Mouse (Mus musculus) heart, embryonic 16.5 days (tissue): ENCODE measurements around the gene Zfp784. TPM values are rescaled to one million over a fixed set of nuclear protein-coding genes. Genes with fewer than 3 reads are reported as not detected.
"Not testable (repeated sequence)": the region's sequence is repeated elsewhere in the genome, so short reads cannot be mapped to it uniquely, and the experiment has no call there.

Experiments
- ATAC-seq: fragments of 200-750 bp; cut with Nextera tagmentation; replicated peaks from 2 replicates; pipeline ENCODE4 v1.8.0; 2017; ENCODE audit warnings: moderate number of reproducible peaks; ENCODE audit not compliant: insufficient read depth, low FRiP score; ENCODE audit errors: extremely low read depth
- H3K27ac ChIP-seq: fragments of 300-500 bp; sonication (generic); 2 replicates; pipeline ENCODE4 v1.5.1; 2014; ENCODE audit warnings: mild to moderate bottlenecking, low read length, control low read depth, moderate library complexity
- H3K27me3 ChIP-seq: fragments of 300-500 bp; sonication (generic); 2 replicates; pipeline ENCODE4 v1.6.1; 2014; ENCODE audit warnings: low read length, mixed read lengths; ENCODE audit not compliant: control insufficient read depth, insufficient read depth
- H3K36me3 ChIP-seq: fragments of 300-500 bp; sonication (generic); 2 replicates; pipeline ENCODE4 v1.6.1; 2014; ENCODE audit not compliant: control insufficient read depth, insufficient read depth
- H3K4me1 ChIP-seq: fragments of 300-500 bp; sonication (generic); 2 replicates; pipeline ENCODE4 v1.6.1; 2014; ENCODE audit warnings: low read length, mixed read lengths; ENCODE audit not compliant: control insufficient read depth, insufficient read depth
- H3K4me2 ChIP-seq: fragments of 300-500 bp; sonication (generic); 2 replicates; pipeline ENCODE4 v1.6.1; 2014; ENCODE audit warnings: low read depth, mild to moderate bottlenecking, control low read depth, low read length
- H3K4me3 ChIP-seq: fragments of 300-500 bp; sonication (generic); 2 replicates; pipeline ENCODE4 v1.5.1; 2014; ENCODE audit warnings: mild to moderate bottlenecking, control low read depth, low read length
- H3K9ac ChIP-seq: fragments of 300-500 bp; sonication (generic); 2 replicates; pipeline ENCODE4 v1.6.1; 2014; ENCODE audit warnings: low read length, control low read depth
- H3K9me3 ChIP-seq: fragments of 300-500 bp; sonication (generic); replicated peaks from 2 replicates; pipeline ENCODE4 v1.6.1; 2016; ENCODE audit warnings: low read length; ENCODE audit not compliant: control insufficient read depth
- WGBS: fragments of 180-500 bp; shearing (Covaris S2); extraction: QIAGEN DNeasy Blood & Tissue Kit; methylation state at CpG from one replicate; pipeline ENCODE4 v1.1.7; 2014; 5-methylcytosine and 5-hydroxymethylcytosine counted together
- polyA plus RNA-seq: library from polyadenylated mRNA; unstranded; fragments of >200 nt; fragmentation: Nextera tagmentation; extraction: Ambion mirVana; gene quantifications from 2 replicates; pipeline ENCODE4 v1.2.1, GENCODE M21; 2015

The Zfp784 gene
- polyA plus RNA-seq, 1 experiment from 2014 or later: 6.8 TPM

DNA sequence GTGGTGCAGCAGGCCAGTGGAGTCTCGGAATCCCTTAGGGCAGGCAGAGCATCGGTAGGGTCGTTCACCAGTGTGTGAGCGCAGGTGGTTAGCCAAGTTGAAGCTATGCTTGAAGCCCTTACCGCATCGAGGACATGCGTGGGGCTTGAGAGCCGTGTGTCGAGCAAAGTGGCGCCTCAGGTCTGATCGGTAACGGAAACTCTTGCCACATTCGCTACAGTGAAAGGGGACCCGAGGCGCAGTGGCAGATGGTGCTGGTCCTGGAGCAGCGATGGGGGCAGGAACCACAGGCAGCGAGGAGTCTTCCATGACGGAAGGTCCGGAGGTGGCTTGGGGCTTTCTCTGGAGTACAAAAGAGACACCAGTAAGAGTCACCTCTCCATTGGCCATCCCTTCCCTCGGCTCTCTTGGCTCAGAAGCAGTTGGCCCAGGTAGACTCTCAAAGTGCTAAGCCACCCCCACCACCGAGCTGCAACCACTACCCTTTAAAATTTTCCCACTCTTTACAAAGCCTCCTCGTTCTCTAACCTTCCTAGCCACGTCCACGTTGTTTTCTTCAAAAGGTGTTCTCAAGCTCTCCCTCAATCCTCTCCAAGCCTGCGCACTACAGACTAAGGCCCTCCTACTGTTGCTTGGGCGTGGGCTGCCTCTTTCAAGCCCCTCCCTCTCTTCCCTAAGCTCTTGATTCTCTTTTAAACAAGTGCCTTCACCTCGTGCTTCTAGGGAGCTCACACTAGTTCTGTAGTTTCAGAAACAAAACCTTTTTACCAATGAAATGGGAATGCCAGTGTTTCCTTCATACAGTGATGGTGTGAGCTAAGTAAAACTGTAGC lies 25.3 kb downstream of the Zfp784 start:
- H3K4me1 ChIP-seq: peaks cover 8% of the 10 kb centered on the region
- no peaks in the 10 kb centered on the region for H3K27me3 ChIP-seq
- no peak overlapping the region for H3K9ac ChIP-seq
- peak overlapping the region; percentile 68 for H3K4me2 ChIP-seq
- no peak for ATAC-seq
- 0 out of 2 replicates have a peak, but pooled peaks cover 2% of the 10 kb centered on the region for H3K9me3 ChIP-seq
- H3K27ac ChIP-seq: no peak overlapping the region
- H3K4me3 ChIP-seq: no peak overlapping the region
- peaks cover 49% of the 10 kb centered on the region for H3K36me3 ChIP-seq
- WGBS: 88% methylated on average over 27 of the region's 27 CpGs

DNA sequence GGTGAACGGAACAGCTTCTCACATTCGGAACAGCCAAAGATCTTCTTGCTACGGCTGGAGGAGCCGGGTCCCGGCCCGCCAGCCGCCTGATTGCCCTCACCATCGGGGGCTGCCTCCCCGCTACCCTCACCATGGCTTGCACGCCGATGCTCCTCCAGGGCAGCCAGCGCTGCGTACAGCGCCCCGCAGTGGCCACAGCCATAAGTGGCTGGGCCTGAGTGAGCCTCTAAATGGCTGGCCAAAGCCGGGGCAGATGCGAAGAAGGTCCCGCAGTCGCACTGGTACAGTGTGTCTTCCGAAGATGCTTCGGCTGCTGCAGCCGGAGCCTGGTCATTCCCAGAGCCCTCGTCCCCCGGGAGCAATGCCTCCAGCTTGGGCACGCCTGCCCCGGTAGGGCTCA lies 30.0 kb downstream of the Zfp784 start:
- 95% methylated on average over 26 of the region's 26 CpGs for WGBS

DNA sequence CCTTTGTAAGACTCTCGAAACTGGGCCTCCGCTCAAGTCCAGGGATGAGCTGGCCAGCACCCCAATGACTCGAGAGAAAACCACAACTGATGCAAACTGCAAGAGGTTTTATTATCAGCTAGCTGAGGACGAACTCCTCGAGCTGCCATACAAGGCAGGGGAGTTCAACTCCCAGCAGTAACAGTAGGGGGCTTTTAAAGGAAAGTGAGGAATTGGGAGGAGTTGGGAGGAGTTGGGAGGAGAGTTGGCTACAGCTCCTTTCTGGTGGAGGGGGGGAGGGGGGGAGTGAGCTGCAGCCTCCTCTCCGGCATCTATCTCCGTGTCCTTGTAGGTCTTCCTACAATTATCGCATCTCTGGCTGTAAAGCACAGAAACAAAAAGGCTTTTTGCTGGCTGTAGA lies 35.4 kb downstream of the Zfp784 start:
- WGBS: 66% methylated on average over 8 of the region's 8 CpGs
- not testable (repeated sequence) for H3K9me3 ChIP-seq, ATAC-seq, H3K4me2 ChIP-seq, H3K4me3 ChIP-seq, H3K27ac ChIP-seq, H3K4me1 ChIP-seq, H3K27me3 ChIP-seq, H3K9ac ChIP-seq
- peaks cover 14% of the 10 kb centered on the region for H3K36me3 ChIP-seq

More for the DNA sequence above, 30.0 kb downstream of the Zfp784 start:
- H3K4me2 ChIP-seq: no peak overlapping the region
- H3K9me3 ChIP-seq: no peaks in the 10 kb centered on the region
- no peak overlapping the region for H3K9ac ChIP-seq
- no peak overlapping the region for H3K27ac ChIP-seq
- H3K4me1 ChIP-seq: peaks cover 1% of the 10 kb centered on the region; the same call in 1 of the 2 replicates
- no peaks in the 10 kb centered on the region for H3K27me3 ChIP-seq
- no peak for ATAC-seq
- peaks cover 60% of the 10 kb centered on the region for H3K36me3 ChIP-seq
- H3K4me3 ChIP-seq: no peak overlapping the region

DNA sequence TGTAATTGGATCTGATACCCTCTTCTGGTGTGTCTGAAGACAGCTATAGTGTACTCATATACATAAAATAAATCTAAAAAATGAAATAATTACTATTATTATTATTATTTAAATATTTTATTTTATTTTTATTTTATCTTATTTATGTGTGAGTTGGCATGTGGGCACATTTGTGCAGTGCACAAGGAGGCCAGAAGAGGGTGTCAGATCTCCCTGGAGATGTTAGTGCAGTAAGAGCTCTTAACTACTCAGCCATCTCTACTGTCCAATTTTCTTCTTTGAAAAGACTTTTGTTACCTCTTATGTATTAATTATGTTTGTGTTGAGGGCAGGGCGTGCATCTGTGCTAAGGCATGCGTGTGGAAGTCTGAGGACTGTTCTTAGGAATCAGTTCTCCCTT lies 38.4 kb downstream of the Zfp784 start:
- H3K27me3 ChIP-seq: no peaks in the 10 kb centered on the region; the same call in 1 of the 2 replicates
- no peak overlapping the region for H3K27ac ChIP-seq
- H3K4me3 ChIP-seq: no peak overlapping the region
- H3K4me2 ChIP-seq: no peak overlapping the region
- ATAC-seq: no peak
- H3K4me1 ChIP-seq: peaks cover 13% of the 10 kb centered on the region
- H3K9me3 ChIP-seq: no peaks in the 10 kb centered on the region
- no peaks in the 10 kb centered on the region for H3K36me3 ChIP-seq
- 65% methylated on average over 2 of the region's 2 CpGs for WGBS
- no peak overlapping the region for H3K9ac ChIP-seq

DNA sequence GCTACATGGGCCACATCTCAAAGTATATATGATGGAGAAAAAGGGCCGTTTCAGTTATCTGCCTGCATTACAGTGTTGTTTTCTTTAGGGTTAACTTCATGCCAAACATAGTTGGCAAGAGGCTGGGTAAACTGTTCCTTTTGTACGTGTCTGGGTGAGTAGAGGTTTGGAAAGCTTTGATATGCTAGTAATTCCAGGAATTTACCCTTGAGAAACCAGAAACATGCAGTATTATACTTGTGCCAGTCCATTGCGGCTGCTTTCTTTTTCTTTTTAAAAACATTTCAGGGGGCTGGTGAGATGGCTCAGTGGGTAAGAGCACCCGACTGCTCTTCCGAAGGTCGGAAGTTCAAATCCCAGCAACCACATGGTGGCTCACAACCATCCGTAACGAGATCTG lies 41.3 kb downstream of the Zfp784 start:
- WGBS: 41% methylated on average over 6 of the region's 8 CpGs
- H3K4me3 ChIP-seq: peak overlapping the region; percentile 70; the same call in 1 of the 2 replicates
- 0 out of 2 replicates have a peak, but pooled peaks cover 5% of the 10 kb centered on the region for H3K9me3 ChIP-seq
- H3K4me1 ChIP-seq: peaks cover 14% of the 10 kb centered on the region
- peaks cover 12% of the 10 kb centered on the region for H3K27me3 ChIP-seq
- no peak for ATAC-seq
- H3K4me2 ChIP-seq: peak overlapping the region; percentile 78
- H3K36me3 ChIP-seq: peaks cover 14% of the 10 kb centered on the region
- peak overlapping the region; percentile 74 for H3K27ac ChIP-seq
- no peak overlapping the region for H3K9ac ChIP-seq

DNA sequence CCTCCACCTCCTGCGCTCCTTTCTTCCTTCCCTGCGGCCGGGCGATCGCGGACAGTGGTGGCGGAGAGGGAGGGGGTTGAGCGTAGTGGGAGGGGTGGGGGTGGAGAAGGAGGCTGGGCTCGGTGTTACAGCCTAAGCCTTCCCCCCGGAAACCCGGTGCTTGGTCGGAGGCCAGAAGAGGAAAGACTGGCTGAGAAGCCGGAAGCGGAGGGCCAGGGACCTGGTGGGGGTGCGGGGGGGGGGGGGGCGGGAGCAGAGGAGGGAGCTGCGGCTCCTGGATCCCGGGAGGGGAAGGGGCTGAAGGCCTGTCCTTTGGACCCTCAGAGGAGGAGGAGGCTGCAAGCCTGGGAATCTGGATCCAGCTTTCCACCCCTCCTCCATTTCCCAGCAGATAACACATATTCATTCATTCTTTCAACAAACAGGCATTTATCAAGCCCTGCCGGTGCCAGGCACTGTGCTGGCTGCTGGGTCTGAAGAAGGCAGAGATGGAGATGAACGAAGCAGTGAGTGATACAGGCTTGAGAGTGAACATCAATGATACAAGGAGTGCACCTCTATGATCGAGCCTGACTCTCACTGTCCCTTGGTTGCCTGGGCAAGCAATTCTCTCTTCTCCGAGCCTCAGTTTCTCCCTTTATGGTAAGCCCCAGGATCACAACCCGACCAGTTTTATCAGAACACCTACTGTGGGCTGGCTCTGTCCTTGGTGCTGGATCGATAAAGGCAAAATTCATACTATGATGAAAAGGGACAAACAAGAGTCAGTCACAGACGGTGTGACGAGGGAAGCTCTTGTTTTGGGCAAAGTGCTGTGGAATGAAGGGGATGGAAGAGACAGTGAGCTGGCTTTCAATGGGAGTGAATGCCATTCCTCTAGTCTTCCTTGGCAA lies 42.0 kb downstream of the Zfp784 start, which contains the start of gene Zfp579:
TSS of gene Zfp579 (minus strand) at position 156 of the 893 bp plus-strand sequence.
- Histone ChIP-seq H3K27me3 (peaks cover 12% of the 10 kb centered on the region), H3K27ac (peak within 1 kb of the TSS; percentile 74), H3K4me2 (peak within 1 kb of the TSS; percentile 78), H3K36me3 (peaks cover 18% of the 10 kb centered on the region), H3K4me3 (peak within 1 kb of the TSS; percentile 70), H3K9me3 (0 out of 2 replicates have a peak, but pooled peaks cover 5% of the 10 kb centered on the region), H3K4me1 (peaks cover 14% of the 10 kb centered on the region), H3K9ac (peak within 1 kb of the TSS; percentile 83)
- WGBS: 5% methylated on average over 17 of the region's 26 CpGs
- peak; percentile 75 for ATAC-seq

DNA sequence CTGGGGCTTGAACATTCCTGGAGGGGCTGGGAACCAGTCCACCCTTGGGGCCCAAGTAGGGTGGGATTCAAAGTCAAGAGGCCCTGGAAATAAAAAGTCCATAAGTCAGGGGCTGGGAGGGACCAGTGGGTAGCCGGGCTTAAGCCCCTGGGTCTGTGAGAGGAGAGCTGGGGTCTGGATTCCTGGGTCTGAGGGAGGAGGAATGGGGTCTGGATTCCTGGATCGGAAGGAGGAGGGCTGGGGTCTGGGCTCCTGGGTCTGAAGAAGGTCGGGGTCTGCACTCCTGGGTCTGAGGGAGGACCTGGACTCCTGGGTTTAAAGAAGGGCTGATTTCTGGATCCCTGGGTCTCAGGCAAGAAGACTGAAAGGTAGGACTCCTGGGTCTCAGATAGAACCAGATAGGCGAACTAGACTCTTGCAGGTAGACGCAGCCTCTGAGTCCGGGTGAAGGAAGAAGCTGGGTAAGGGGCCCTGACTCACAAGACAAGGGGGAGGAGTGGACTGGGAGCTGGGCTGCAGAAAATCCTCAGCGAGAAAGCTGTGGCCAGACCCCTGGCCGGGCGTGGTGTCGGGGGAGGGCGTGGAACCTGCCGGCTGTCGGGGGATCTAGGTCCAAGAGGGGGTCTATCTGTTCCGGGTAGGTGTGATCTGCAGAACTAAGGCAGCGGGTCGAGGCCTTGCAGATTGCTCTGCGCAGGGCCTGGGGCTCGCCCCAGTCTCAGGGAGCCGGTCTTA lies 42.8 kb downstream of the Zfp784 start:
- WGBS: 7% methylated on average over 19 of the region's 19 CpGs
- Histone ChIP-seq H3K4me1 (peaks cover 14% of the 10 kb centered on the region), H3K4me3 (peak overlapping the region; percentile 70), H3K9me3 (0 out of 2 replicates have a peak, but pooled peaks cover 5% of the 10 kb centered on the region), H3K27ac (peak overlapping the region; percentile 11; the same call in 1 of the 2 replicates), H3K36me3 (peaks cover 18% of the 10 kb centered on the region), H3K27me3 (peaks cover 12% of the 10 kb centered on the region), H3K4me2 (peak overlapping the region; percentile 78), H3K9ac (peak overlapping the region; percentile 83)
- peak; percentile 2; the same call in 1 of the 2 replicates for ATAC-seq

DNA sequence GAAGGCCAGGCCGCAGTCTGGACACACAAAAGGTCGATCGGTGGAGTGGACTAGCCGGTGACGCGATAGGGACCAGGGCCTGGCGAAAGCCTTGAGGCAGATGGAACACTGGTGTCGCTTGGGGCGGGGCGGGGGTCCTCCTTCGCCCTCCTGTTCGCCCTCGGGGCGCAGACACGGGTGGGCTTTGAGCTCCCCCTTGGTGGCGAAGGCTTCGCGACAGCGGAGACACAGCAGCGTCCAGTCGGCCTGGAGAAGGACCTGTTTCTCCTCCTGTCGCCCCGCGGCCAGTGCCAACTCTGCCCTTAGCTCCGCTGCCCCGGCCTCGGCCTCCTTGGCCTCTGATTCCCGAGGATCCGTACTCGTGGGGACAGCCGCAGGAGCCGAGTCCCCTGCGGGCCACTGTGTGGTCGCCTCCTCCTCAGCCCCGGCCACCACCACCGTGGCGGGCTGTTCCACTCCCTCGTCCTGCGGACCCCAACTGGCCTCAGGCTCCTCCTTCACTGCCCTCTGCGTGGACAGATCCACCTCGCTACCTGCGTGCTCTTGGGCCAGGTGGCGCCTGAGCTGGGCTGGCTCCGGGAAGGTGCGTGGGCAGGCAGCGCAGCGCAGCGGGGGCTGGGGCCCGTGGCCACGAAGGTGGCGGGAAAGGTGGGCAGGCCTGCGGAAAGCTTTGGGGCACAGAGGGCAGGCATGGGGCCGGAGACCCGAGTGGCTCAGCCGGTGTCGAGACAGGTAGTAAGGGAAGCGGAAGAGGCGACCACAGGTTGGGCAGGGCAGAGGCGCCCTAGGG lies 44.1 kb downstream of the Zfp784 start:
- H3K9ac ChIP-seq: 0 out of 2 replicates have a peak overlapping the region, but pooled peaks have one; percentile 32
- H3K4me2 ChIP-seq: peak overlapping the region; percentile 78
- peaks cover 18% of the 10 kb centered on the region for H3K36me3 ChIP-seq
- H3K9me3 ChIP-seq: 0 out of 2 replicates have a peak, but pooled peaks cover 5% of the 10 kb centered on the region
- no peak overlapping the region for H3K27ac ChIP-seq
- WGBS: 48% methylated on average over 58 of the region's 59 CpGs
- peaks cover 14% of the 10 kb centered on the region for H3K4me1 ChIP-seq
- peak overlapping the region; percentile 1 for H3K4me3 ChIP-seq
- peaks cover 12% of the 10 kb centered on the region for H3K27me3 ChIP-seq
- no peak for ATAC-seq
